Mouse (Mus musculus) ES-Bruce4 (cell line): ENCODE measurements at regions not wholly inside any gene's neighbourhood (a gene's known extent, or its start where the extent isn't known, plus 50 kb on each side); places are given as distances from the start of the nearest gene placed in this dataset.

Experiments used
- CTCF ChIP-seq: IDR thresholded peaks from one replicate; pipeline ENCODE4 v1.8.1; 2011; ENCODE audit warnings: low read depth, low read length
- EP300 ChIP-seq: IDR thresholded peaks from 2 replicates; pipeline ENCODE4 v1.6.1; 2011; ENCODE audit warnings: low read depth, low read length; ENCODE audit not compliant: insufficient read depth
- POLR2A ChIP-seq: IDR thresholded peaks from one replicate; pipeline ENCODE4 v1.8.1; 2011; ENCODE audit warnings: low read length; ENCODE audit not compliant: insufficient read depth

- TF ChIP-seq EP300, result no peak
- no peak for TF ChIP-seq CTCF
- TF ChIP-seq POLR2A, result no peak
These were observed 316.6 kb downstream of the Cd83 start for GRCm38 (mm10) chr13:44101161-44101560.
